Mouse (Mus musculus): ENCODE measurements around the gene Gm20388.

Gm20388 gene

DNA sequence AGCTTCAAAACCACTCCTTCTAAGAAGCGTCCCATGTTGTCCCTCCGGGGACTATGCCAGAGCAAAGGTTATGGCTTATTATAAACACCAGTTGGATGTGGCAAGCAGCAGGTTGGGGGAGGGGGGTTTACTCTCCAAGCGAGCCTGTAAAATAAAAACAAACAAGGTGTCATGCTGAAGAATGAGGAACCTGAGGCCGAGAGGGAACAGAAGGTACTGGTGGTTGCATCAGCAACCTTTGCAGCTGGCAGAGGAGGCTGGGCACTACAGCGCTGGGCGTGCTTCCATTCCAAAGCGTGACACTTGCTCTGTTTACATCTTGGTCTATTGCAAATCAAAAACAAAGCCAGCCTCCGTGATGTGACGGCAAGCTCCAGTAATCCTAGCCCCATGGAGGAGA is 1669.8 kb downstream of the Gm20388 start:
- in situ Hi-C loops (cut with MboI): loop anchor here (25.0 kb wide), 1 partner anchor 332 kb away; the partner anchor contains the start of gene Slc7a5

DNA sequence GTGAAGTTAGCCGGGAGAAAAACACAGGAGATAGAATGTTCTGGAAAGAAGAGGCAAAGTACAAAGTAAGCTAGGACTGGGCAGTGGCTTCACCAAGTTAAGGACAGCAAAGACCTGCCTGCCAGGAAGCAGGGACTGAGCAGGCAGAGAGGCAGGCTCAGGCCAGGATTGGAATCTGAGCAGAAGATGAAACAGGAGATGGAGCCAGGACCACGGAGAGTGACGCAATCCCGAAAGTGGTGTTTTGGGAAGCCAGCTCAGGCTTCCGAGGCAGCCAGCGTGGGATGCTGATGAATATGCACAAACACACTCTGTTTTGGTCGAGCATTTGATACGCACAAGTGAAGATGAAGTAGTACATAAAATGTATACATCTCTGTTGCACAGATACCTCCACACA is 1673.0 kb downstream of the Gm20388 start:
- in situ Hi-C loops (cut with MboI): loop anchor here (25.0 kb wide), 1 partner anchor 329 kb away; the partner anchor contains the start of gene Slc7a5

- in situ Hi-C loops (cut with MboI): loop anchor here (25.0 kb wide), 1 partner anchor 328 kb away; the partner anchor contains the start of gene Slc7a5
These were observed 1674.1 kb downstream of the Gm20388 start for GRCm38 (mm10) chr8:121584730-121585129.

DNA sequence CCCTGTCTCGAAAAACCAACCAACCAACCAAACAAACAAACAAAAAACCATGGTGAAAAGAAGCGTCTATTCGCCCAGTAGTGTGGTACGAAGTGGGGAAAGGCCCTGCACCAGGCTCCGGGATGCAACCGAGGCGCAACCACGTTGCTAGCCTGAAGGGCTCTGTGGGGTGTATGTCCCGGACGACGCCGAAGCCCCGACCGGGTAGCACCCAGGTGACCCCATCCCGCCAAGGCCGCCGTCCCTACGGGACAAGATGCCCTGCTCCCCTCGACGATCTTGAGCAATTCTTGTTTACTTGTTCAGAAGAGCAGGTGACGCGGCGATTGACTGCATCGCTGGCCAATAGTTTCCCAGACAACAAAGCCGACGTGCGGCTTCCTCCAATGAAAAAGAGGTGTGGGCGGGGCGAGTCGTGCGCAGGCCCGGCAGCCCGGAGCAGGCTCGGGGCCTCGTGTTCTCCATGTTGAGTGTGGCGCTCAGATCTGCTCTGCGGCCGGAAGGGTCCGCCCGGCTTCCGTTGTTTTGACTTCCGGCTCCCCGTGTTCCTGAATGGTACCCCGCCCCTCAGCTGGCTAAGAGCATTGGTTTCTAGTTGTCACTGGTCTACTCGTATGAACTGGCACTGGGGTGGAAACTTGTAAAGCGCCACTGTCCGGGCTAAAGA is 1674.7 kb downstream of the Gm20388 start:
- in situ Hi-C loops (cut with MboI): loop anchor here (25.0 kb wide), 1 partner anchor 327 kb away; the partner anchor contains the start of gene Slc7a5

GRCm38 (mm10) chr8:121588750-121589149 is 1678.1 kb downstream of the Gm20388 start:
- in situ Hi-C loops (cut with MboI): loop anchor here (25.0 kb wide), 1 partner anchor 324 kb away; the partner anchor contains the start of gene Slc7a5

DNA sequence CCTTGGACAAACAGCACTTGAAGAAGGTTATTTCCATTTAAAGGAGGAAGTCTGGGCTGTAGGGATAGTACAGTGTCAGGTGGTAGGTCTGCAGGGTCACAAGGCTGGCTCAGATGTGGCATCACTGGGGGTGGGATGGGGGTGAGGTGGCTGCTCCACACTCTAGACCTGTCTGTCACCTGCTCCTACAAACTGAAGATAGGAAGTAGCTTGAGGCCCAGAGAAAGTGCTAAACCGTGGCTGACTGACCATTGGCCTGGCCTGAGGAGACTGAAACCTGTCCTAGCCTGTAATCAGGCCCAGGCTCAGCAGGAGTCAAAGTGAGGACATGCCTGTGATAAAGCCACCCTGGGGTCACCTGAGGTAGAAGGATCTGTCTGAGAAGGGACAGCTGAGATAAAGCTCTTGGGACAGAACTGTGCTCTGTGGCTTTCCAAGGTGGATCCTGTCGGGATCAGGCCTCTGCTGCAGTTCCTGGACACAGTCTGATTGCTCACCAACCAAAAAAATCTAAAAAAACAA is 1678.6 kb downstream of the Gm20388 start:
- in situ Hi-C loops (cut with MboI): loop anchor here (25.0 kb wide), 1 partner anchor 323 kb away; the partner anchor contains the start of gene Slc7a5

DNA sequence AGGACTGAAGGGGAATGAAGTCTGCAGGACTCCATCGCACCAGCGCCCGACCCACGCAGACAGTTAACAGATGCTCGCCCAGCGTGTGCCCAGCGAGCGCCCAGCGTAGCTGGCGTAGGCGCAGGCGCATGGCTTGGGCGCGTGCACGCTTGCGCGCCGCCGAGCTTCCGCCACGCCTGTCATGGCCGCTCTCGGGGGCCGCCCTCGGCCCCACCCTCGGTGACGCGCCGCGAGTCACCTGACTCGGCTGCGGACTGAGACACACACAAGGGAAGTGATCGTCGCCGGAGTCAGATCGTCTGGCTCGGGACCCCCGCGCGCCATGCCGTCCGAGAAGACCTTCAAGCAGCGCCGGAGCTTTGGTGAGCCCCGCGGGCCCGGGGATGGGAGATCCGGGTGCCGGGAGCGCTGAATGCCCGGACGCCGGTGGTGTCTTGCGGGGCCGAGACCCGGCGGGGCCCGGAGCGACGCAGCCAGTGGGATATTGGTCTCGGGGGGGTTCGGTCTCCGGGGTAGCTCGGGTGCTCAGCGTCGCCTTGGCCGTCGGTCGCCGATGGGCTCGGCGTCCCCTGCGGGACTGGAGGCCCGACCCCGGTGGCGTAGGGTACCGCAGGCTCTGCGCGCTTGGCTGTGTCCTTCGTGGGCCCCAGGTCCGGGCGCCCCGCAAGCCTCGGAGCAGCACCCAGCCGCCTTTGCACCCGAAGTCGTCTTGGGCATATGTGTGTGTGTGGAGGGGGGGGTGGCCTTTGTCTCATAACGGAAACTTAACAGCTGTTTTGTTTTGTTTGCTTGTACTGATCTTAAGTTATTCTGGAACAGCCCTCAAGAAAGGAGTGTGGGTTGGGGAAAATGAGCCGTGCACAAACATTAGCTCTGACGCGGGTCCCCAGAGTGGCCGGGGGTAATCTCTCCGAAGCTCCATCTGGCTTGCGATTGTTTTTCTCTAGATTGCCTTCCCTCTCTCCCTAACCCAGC is 1679.8 kb downstream of the Gm20388 start, which contains the start of gene Map1lc3b:
Gene Map1lc3b, plus strand, starts transcription at position 159 of the 975 bp plus-strand sequence.
- in situ Hi-C loops (cut with MboI): loop anchor here (10.0 to 25.0 kb wide), 2 partner anchors 46 to 322 kb away; partner anchors contain the start of genes 1700018B08Rik and Slc7a5

DNA sequence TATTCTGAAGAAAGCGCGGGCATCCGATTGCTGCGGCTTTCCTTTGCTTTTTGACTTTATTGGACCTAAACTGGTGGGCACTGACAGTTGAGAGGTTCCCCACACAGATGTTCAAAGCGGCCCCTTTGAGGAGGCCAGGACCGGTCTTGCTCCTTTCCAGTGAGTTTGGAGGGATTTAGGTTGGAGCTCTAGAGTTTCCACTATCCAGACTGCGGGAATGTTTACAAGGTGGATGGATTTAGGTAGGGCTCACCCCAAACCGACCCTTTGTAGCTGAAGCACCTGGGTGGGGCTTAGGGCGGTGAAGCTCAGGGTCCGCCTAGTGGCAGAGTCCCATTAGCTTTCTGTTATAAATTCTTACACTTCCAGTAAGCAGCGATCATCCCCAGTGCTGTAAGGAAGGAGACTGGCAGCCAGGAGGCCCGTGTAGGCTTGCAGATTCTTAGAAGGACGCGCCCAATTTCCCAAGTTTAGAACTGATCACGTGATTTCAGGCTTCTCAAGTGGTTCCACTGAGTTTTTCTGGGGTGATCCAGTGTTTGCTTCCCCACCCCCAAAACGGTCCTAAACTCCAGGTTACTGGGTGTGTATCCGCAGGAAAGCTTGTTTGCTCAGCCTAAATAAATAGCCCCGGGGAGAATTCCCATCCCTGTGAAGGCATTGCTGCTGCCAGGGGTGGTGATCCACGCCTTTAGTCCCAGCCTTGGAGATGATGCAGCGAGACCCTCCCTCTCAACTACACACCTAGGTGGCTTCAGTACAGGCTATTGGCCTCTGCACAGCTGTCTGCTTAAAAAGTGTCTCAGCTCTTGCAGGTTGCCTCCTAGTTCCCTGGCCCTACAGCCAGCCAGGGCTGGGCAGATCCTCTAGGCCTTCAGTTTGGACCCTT is 1680.8 kb downstream of the Gm20388 start:
- in situ Hi-C loops (cut with MboI): loop anchor here (10.0 to 25.0 kb wide), 2 partner anchors 47 to 321 kb away; partner anchors contain the start of genes 1700018B08Rik and Slc7a5

GRCm38 (mm10) chr8:121593293-121593692 is 1682.7 kb downstream of the Gm20388 start:
- in situ Hi-C loops (cut with MboI): loop anchor here (10.0 to 25.0 kb wide), 2 partner anchors 48 to 319 kb away; partner anchors contain the start of genes 1700018B08Rik and Slc7a5

- in situ Hi-C loops (cut with MboI): loop anchor here (10.0 to 25.0 kb wide), 2 partner anchors 49 to 318 kb away; partner anchors contain the start of genes 1700018B08Rik and Slc7a5
These were observed 1683.3 kb downstream of the Gm20388 start for GRCm38 (mm10) chr8:121593983-121594382.

DNA sequence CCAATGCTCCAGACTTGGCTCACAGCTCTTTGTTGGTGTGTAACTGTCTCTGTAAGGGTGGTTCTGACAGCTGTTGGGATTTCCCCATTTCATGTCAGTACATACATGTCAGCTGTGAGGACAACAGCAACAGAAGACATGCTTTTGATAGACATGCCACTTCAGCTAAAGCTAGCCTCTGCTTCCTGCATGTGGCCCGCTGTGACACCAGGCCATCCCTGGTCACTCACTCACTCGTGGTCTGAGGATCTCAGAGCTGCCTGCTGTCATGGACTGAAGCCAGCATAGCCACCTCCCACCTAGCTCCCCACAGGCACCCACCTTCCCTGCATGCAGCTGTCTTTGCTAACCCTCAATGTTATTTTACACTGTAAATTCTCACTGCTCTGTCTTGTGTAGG is 1686.9 kb downstream of the Gm20388 start:
- in situ Hi-C loops (cut with MboI): loop anchor here (10.0 to 25.0 kb wide), 2 partner anchors 53 to 315 kb away; partner anchors contain the start of genes 1700018B08Rik and Slc7a5

- in situ Hi-C loops (cut with MboI): loop anchor here (10.0 to 25.0 kb wide), 2 partner anchors 53 to 314 kb away; partner anchors contain the start of genes 1700018B08Rik and Slc7a5
These were observed 1687.5 kb downstream of the Gm20388 start for GRCm38 (mm10) chr8:121598190-121598589.

GRCm38 (mm10) chr8:121598892-121599291 is 1688.3 kb downstream of the Gm20388 start:
- in situ Hi-C loops (cut with MboI): loop anchor here (10.0 to 25.0 kb wide), 2 partner anchors 54 to 313 kb away; partner anchors contain the start of genes 1700018B08Rik and Slc7a5

DNA sequence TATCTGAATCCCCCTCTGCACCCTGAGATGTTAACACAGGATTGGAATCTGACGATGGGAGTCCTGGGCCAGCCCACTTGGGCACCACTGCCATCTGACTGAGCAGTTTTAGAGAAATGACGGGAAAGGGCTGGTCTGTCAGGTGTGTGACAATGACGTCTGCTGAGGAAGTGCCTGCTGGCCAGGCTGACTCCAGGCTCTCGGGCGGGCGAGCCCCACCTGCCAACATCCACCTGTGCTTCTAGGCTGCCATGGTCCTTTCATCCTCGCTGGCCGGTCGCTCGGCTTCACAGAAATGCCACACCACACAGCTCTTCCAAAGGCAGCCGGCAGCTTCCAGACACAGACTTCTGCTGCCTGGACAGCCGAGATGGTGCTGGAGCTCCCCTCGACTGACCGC is 1689.2 kb downstream of the Gm20388 start:
- in situ Hi-C loops (cut with MboI): loop anchor here (10.0 to 25.0 kb wide), 2 partner anchors 55 to 312 kb away; partner anchors contain the start of genes 1700018B08Rik and Slc7a5

GRCm38 (mm10) chr8:121602411-121602810 is 1691.8 kb downstream of the Gm20388 start:
- in situ Hi-C loops (cut with MboI): no loop called here

- in situ Hi-C loops (cut with MboI): no loop called here
These were observed 1692.2 kb downstream of the Gm20388 start for GRCm38 (mm10) chr8:121602860-121603259.

- in situ Hi-C loops (cut with MboI): no loop called here
These were observed 1693.2 kb downstream of the Gm20388 start for GRCm38 (mm10) chr8:121603801-121604200.

- in situ Hi-C loops (cut with MboI): no loop called here
These were observed 1697.0 kb downstream of the Gm20388 start for GRCm38 (mm10) chr8:121607661-121608060.

DNA sequence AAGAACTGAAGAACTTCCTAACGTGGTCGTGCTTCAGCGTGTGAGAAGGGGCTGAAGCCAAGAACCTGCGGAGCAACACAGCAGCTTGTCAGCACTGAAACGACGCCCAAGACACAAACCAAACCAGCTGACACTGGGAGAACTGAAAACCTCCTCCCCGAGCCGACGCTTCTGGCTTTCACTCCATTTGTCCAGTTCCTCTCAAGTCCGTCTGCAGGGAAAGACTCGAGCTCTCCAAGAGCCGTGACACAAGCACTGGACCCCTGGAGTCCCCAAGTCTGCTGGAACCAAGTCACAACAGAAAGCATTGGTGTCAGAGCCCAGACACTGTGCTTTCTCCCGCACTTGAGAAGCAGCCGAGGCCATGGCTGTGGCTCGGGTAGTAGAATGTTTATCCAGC is 1698.6 kb downstream of the Gm20388 start:
- in situ Hi-C loops (cut with MboI): no loop called here

DNA sequence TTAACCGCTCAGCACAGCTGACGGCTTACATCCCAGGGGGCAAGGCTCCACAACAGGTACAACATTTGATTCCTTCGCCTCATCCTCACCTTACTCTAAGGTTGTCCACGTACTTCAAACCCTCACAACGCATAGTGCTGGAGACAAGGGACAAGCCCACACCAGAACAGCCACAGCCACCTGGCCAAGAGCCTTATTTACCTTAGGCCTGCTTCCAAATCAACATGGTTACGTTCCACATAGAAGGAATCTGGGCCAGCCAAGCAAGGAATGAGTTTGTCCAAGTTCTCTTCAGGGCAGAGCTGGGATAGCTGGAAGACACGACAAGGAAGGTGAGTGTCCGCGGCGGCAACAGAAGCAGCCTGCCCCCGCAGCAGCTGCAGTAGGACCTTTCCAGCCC is 1699.3 kb downstream of the Gm20388 start:
- in situ Hi-C loops (cut with MboI): no loop called here
